Mouse (Mus musculus) MEL (cell line): ENCODE results near the gene Kif5c.

Experiments used
- CTCF ChIP-seq, 3 experiments: IDR thresholded peaks in 2 of 3; conservative IDR thresholded peaks in 1 of 3; 2 replicates each; pipeline ENCODE4 v1.5.1; 2011 to 2012; ENCODE audit warnings: low read length in 3 of 3, low read depth in 2 of 3, mild to moderate bottlenecking in 2 of 3, improper control_type of control experiment in 1 of 3, inconsistent platforms in 1 of 3, mixed read lengths in 1 of 3, moderate library complexity in 1 of 3; ENCODE audit not compliant: control insufficient read depth in 1 of 3, insufficient read depth in 1 of 3, poor library complexity in 1 of 3, severe bottlenecking in 1 of 3
- ELF1 ChIP-seq: IDR thresholded peaks from 2 replicates; pipeline ENCODE4 v1.6.1; 2014; ENCODE audit warnings: low read depth, mild to moderate bottlenecking, inconsistent platforms, low read length, improper control_type of control experiment, moderate library complexity
- USF1 ChIP-seq: IDR thresholded peaks from 2 replicates; pipeline ENCODE4 v1.6.1; 2014; ENCODE audit warnings: low read depth, mild to moderate bottlenecking, inconsistent platforms, low read length, improper control_type of control experiment, moderate library complexity

DNA sequence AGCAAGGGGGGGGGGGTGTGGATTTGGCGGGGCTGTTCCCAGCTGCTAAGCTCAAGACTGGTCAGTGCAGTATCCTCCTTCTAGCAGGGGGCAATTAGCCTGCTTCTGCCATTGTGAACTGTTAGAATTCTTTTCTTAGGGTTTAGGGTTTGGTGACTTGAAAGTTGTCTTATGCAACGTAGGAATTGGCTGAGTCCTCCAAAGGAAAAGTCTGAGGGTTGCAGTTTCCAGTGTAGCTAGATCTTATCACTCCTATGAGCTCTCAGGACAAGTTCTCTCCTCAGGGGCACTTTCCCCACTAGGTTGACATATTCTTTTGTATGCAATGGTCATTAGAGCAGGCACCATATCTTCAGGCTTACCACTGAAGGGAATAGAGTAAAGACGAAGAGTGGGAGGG, 169.5 kb downstream of the Kif5c start:
- TF ChIP-seq USF1 (no peak), ELF1 (no peak), CTCF (IDR thresholded peaks at IDR 0.05 in 2 of 3, conservative IDR thresholded peaks at IDR 0.05 in 1 of 3; ENCODE audit: control insufficient read depth in 1 of 3, insufficient read depth in 1 of 3, low read depth in 2 of 3, low read length in 3 of 3, poor library complexity in 1 of 3, severe bottlenecking in 1 of 3) (no peak)
